Mouse (Mus musculus) urinary bladder, postnatal 14 days (tissue): ENCODE data around the gene Gm10912.
"Not testable (repeated sequence)": the region's sequence is repeated elsewhere in the genome, so short reads cannot be mapped to it uniquely, and the experiment has no call there.

Source experiments
- DNase-seq: peaks from one replicate; pipeline ENCODE4 v3.0.0; 2021; ENCODE audit warnings: low spot score

The Gm10912 gene

DNA sequence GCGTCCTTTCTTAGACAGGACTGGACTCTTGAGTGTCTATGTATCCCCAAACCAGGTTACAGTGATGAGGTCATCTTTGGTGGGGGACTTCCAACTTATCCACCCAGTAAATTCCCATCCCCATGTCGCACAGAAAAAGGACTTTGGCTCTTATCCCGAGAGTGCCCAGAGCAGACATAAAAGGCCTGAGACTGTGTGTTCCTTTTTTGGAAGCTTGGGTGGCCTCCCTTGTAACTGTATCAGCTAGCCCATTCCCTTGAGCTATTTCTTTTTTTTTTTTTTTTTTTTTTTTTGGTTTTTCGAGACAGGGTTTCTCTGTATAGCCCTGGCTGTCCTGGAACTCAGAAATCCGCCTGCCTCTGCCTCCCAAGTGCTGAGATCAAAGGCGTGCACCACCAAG, at the start of gene Gm10912:
Gene Gm10912, plus strand, starts transcription at position 301 of the 400 bp plus-strand sequence.
- DNase-seq: not testable (repeated sequence)

DNA sequence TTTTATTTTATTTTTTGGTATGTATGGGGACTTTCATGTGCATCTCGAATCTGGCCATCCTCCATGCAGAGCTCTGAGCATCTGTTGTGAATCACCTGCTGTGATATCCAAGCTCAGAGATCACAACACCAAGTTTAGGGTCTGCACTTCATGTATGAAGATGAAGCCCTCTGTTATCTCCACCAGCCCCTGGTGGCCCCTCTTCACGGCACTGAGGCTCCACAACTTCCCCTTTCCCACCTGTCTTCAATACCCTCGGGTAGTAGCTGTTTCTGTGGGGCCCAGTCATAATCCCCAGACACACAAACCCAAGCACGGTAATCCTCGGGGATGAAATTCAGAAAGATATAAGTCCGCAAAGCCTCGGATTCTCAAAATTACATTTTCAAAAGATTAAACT, 42.5 kb upstream of the Gm10912 start:
- DNase-seq: no peak

DNA sequence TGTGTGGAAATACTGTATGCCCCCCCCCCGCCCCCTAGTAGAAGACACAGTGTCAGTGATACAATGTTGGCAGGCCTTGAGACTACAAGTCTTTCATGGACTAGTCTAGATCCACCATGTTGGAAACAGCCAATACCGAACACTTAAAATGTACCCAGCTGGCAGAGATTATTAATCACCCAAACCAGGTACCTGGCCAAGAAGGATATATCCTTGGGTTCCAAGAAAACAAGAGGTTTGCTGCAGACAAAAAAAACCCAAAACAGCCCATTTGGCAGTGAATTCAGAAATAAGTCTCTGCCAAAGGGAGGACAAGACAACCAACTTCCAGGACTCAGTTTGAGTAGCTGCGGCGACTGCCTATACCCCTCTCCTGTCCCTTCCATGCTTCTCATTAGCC, 41.0 kb upstream of the Gm10912 start:
- no peak for DNase-seq

DNA sequence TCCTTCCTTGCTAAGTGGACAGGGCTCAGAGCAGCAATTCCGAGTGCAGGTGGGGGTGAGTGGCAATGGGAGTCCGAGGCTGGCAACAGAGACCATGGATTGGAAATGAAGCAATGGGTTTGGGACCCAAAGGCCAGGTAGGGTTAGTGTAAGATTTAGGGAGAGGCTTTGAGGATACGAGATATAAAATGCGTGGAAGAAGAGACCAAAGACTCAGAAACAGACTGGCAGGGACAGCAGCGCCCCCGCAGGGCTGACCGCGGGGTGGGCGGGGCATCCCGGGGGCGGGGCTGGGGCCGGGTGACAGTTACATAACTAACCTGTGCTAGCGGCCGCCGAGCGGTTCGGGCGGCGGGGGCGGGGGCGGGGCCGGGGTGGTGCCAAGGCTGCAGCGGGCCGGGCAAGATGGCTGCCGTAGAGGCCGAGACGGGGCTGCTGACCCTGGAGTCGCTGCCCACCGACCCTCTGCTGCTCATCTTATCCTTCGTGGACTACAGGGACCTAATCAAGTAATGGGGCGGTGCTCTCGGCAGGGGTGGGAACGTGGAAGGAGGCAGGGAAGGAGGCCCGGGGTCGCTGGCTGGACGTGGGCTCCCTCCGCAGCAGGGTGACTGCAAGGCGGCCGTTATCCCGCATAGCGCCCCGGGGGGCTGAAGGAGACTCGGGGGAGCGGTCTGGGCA, 38.0 kb upstream of the Gm10912 start, which contains the start of gene Fbxo3:
Gene Fbxo3, plus strand, starts transcription at position 264 of the 681 bp plus-strand sequence.
- peak; percentile 87 for DNase-seq

DNA sequence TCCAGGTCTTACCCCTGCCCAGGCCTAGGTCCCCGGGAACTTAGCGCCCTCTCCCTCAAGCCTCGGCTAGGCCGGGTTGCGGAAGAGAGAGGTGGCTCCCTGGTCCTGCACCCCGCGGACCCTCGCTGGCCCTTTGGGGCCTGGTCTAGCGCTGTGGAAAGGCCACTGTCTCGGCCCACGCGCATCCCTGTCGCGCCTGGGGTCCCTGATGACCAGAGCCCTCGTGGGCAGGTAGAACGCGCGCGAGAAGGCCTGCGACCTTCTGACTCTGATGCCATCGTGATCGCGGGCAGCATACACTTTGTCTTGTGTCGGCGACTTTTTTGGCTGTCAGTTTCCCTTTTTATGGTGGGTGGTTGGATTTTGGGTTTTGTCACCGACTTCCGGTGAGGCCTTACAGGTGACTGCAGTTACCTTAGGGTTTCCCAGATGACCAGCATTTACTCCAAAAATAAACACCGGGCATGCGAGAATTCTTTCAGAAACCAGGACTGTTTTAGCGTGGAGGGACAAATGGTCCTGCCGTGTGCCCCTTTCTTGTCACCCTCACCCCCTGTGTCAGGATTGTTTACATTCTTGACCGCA, 37.4 kb upstream of the Gm10912 start, which contains the start of gene 4931422A03Rik:
Gene 4931422A03Rik, minus strand, starts transcription at position 223 of the 585 bp plus-strand sequence.
- DNase-seq: no peak

DNA sequence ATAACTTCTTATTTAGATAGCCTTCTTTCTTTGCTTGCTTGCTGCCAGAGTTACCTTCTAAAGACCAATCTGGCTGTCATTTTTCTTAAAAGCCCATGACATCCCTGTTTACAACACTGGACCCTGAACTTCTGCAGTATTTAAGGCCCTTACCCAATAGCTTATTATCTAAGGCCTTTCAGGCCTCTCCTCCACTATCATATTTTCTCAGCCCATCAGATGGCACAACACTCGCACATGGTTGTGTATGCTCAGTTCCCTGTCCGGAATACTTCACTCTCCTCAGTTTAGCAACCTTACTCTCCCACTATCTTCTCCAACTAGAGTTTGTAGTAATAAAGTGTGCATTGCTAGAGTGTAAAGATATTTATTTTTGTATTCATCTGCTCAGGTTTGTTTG, 36.6 kb upstream of the Gm10912 start:
- no peak for DNase-seq

DNA sequence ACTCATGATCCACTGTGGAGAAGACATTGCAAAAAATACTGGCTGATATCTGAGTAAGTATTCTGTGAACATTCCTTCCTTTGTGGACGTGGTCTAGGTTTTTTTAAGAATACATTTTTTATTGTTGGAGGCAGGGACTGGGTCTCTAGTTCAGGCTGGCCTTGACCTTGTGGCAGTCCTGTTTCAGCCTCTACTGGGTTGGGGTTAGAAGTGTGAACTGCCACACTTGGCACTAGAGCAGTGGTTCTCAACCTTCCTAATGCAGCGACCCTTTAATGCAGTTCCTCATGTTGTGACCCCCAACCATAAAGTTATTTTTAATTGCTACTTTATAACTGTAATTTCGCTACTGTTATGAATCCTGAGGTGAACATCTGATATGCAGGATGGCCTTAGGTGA, 35.2 kb upstream of the Gm10912 start:
- no peak for DNase-seq

DNA sequence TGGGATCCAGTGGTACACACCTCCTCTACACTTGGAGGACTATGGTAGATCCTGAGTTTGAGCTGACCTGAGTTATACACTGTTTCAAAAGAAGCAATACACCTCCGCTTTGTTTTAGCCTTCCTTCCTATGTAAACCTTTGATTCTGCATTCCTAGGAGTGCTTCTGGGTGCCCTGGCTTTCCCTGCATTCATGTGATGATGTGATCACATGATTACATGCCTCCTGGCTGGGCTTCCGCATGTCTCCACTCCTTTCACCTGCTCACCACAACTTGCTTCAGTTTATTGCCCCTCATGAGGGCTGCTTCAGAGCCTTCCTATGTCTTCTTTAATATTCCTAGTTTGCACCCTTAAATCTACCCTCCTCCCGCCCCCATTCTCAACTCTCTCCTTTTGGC, 33.6 kb upstream of the Gm10912 start:
- no peak for DNase-seq

DNA sequence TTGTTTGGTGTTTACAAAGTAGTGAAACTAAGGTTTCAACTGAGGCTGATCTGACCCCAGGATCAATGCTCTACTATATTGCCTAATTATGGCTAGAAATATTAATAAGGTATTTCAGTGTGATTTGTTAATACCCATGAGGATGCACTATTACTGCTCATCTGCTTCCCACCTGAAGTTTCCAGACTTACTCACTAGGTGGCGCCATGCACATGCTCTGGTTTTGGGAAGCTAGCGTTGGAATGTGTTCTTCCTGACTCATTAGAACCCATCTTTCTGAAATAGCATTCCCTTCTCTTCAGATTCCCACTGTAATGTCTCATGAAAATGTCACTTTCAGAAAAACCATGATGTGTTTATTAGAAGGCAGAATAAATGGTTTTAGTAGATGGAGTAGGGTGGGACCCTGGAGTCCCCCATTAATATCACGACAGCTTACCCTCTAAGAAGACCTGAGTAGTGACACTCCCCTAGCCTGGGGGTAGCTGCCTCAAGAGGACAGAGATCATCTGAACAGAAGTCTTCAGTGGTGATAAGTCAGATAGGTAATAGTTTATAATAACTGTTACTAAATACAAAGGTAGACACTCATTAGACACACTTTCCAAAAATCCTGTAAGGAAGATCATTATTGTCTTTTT, 30.7 kb upstream of the Gm10912 start:
- peak; percentile 52 for DNase-seq

DNA sequence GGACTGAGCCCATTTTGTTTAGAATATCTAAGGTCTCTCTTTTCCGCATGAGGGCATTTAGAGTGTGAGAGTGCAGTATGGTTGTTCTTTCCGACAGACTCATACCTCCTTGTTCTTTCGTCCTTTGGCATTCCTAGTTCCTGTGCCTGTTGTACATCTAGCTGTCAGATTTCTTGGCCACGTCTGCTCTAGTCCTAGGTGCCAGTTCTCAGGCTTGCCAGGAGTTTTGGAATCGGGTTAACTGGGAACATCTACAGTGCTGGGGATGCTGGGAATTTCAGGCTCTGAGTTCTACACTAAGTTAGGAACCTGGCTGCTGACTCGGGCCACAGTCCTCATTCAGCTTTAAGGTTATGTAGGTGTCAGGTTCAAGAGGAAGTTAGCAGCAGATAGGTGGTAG, 30.0 kb upstream of the Gm10912 start:
- no peak for DNase-seq

DNA sequence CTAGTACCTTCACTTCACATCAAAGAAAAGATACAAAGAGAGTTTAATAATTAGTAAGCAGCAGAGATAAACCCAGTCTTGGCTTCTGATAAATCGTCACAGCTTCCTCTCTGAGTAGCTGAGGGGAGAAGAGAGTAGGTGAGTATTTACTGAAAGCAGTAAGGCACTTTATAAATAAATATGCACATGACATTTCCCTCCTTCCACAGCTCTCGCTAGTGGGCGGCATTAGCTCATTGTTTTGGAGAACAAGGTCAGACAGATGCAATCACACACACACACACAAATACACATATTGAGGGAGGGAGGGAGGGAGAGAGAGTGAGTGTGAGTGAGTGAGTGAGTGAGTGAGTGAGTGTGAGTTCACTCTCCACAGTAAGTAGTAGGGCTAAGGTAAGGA, 29.3 kb upstream of the Gm10912 start:
- no peak for DNase-seq

DNA sequence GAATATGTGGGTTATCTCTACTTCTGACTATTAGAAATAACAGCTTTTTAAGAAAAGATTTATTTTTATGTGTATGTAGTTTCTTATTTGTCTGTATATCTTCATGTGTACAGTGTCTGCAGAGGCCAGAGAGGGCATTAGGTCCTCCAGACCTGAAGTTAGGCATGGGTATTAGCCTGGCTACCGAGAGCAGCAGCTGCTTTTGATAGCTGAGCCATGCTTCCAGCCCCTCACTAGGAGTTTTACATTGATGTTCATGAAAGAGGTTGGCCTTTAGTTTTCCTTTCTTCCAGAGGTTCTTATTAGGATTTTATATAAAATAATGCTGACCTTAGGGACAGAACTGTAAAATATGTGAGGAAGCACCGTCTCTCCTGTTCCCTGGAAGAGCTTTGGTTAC, 27.4 kb upstream of the Gm10912 start:
- no peak for DNase-seq

DNA sequence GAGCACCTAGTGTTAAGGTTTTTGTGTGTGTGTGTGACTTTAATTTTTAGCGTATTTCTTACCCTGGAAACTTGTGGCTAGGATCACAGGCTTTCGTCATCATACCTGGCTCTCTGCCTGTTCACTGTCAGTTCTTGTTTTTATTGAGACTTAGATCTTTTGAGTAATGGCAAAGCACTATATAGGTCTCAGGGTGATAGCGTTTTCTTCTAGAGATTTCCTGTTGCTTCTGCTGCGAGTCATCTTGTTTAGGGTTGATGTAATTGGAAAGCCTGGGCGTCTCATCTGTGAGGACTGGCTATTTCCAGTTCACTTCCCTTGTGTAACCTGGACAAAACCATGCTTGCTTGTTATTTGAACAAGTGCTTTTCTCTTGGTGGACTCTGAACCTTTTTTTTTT, 24.0 kb upstream of the Gm10912 start:
- DNase-seq: no peak

DNA sequence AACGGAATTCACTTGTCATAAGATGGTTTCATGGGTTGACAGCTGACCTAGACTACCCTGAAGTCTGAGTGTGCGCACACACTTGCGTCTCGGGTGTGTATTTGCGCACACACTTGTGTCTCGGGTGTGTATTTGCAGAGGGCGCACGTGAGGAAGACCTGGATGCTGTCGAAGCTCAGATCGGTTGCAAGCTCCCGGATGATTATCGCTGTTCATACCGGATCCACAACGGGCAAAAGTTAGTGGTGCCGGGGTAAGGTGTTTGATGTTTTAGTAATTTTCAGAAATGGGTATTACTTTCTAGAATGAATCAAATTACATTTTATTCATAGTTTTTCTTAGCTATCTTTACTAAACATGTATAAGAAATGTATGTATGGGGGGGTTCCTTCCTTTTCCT, 22.9 kb upstream of the Gm10912 start:
- no peak for DNase-seq

DNA sequence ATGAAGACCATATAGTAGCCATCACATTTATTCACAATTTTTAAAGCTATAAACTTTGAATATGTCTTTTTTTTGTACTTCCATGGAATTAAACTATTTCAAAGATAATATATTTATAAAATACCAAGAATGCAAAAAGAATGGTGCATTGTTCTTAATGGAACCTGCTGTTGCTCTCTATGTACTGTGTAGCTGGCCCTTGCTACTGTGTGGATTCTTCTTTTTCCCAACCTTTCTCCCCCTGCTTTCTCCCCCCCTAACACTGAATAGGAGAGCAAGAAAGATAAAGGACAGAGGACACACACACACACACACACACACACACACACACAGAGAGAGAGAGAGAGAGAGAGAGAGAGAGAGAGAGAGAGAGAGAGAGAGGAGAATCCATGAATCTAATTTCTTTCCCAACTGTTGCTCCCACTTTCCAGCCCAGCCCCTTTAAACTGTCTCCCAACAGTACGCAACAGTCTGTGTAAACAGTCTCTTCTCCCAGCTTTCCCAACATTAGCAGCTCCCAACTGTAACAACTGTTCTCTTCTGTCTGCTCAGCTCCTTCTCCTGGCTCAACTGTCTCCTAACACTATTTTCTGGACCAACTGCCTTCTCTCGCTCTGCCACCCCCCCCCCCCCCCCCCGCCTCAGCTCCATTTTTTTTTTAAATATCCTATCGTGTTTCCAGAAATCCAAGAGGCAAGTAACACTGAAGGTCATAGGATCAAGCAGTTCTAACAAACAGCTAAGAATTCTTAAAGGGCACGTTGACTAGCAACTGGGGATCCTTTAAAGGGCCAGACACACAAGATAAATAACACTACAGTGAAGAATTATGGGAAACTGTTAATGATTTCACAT, 21.8 kb upstream of the Gm10912 start:
- DNase-seq: no peak

DNA sequence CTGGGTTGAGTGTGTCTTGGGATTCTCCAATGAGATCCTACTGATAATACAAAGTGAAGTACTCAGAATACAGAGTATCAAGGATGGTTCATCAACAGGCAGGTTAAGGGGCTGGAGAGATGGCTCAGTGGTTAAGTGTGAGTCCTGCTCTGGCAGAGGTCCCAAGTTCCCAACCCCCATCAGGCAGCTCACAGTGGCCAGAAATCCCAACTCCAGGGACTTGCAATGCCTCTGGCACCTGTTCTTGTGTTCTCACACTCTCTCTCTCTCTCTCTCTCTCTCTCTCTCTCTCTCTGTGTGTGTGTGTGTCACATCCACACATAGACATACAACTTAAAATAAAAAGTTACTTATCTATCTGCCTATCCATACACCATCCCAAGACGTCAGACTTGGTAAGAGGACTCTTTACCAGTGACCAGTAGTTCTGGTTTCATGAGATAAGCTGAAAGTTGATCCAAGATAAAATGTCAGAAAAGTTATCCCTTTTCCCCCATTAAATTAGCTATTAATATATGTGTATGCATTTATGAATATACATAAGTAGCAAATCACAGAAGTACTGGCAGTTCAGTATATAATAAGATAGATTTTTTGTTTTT, 21.0 kb upstream of the Gm10912 start:
- DNase-seq: no peak

DNA sequence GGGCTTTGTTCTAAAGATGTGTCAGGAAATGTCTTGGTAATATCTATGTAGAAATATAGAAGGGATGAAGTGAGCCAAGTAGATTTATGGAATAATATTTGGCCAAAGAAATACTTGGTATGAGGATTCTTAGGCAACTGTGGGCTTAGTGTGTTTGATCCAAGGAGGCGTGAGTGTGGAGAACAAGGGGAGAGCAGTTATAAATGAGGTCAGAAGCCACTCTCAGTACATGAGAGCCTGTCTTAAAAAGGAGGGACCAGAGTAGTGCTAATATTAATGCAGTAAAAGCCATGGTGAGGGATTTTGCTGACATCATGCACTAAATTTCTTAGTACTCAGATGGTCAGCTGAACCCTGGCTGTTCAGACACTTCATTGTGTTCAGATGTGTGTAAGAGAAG, 7.2 kb upstream of the Gm10912 start:
- no peak for DNase-seq

DNA sequence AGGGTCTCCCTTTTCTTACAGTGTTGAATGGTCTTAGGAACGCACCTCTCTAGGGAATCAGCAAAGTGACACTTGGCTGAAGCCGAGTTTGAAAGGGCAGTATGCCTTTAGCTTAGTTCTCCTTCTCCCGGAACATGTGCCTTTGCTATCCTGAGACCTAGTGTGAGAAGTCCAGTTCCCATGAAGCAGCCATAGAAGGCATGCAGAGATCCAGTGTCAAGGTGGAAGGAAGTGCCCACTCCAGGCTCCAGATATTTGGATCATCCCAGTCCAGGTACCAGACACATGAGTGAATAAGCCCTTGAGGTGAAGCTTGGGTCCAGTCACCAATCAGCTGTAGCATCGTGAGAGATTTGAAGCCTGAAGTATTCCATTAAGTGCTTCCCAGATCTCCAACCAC, 6.7 kb upstream of the Gm10912 start:
- DNase-seq: no peak

DNA sequence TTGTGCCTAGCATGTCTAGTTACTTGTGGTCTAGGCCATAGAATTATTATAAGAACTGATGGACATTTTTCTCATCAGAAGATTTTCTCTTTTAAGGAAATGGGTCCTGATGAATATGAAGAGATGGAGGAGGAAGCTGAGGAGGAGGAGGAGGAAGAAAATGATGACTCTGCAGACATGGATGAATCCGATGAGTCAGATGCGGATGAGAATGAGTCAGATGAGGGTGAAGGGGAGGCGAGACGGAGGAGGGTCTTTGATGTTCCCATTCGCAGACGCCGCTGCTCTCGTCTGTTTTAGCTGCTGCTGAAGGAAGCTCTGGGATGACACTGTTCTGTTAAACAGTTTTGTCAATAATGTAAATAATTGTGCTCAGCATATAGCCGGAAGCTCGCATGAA, 5.8 kb upstream of the Gm10912 start:
- no peak for DNase-seq

DNA sequence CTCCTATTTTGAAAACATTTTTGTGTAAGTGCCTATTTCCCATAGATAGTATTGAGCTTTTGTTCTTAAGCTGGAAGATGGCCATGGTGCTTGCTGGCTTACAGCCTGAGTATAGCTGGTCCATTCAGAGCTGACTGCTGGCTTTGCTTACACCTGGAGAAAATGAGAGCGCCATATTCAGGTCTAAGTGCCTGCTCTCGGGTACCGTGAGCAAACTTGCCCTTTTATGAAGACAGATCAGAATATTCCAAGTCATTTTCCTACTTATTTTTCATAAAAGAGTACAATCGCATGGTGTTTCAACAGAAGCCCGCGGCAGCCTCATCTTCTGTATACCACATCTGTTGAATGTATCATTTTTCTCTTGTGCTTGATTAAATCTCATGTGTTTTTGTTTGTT, 4.6 kb upstream of the Gm10912 start:
- DNase-seq: no peak

DNA sequence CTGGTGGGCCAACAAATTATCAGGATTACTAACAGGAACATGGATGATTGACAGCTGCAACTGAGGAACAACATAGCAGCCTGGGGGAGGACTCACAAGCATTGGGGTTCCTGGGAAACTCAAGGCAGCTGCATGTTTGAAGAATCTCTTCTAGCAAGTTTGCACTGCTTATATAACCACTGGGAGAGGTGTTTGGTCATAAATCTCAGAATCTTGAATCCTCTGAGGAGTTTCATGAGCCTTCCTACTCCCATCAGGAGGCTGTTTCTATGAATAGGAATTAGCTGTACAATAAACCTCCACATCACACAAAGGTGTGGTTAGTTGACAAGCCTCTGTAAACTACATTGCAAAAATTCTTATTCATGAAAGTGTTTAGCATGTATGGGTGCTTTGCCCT, 3.0 kb upstream of the Gm10912 start:
- DNase-seq: no peak

DNA sequence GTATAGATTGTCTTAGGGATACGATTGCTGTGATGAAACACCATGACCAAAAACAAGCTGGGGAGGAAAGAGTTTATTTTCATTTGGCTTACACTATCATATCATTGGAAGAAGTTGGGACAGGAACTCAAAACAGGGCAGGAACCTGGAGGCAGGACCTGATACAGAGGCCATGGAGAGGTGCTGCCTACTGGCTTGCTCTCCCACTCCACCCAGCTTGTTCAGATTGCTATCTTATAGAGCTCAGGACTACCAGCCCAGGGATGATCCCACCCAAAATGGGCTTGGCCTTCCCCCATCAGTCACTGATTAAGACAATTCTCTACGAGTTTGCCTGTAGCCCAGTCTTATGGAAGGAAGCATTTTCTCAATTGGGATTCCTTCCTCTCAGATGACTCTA, 1.5 kb upstream of the Gm10912 start:
- DNase-seq: no peak
